Mouse (Mus musculus) left cerebral cortex, postnatal 14 days (tissue): ENCODE measurements around the gene Qpctl. TPM values are rescaled to one million over a fixed set of nuclear protein-coding genes. Genes with fewer than 3 reads are reported as not detected.

Experiments
- DNase-seq, 2 experiments: peaks; one replicate each; pipeline ENCODE4 v3.0.0; 2021 to 2022; ENCODE audit warnings: low spot score in 2 of 2, mixed read lengths in 1 of 2
- intact Hi-C: fragments of 180-260 bp; cut with DNase I; formaldehyde crosslinking; loops from one replicate; pipeline ENCODE4 v1.15.1; 2025
- microRNA-seq, 2 experiments: library from miRNA; unstranded; fragments of <30 nt; microRNA quantifications; one replicate each; pipeline ENCODE4 v1.2.0; 2022
- total RNA-seq, 2 experiments: library from RNA; stranded (reverse); gene quantifications; 2 replicates each; pipeline ENCODE4 v1.2.3; 2021

The Qpctl gene
- total RNA-seq, 2 experiments from 2014 or later: 19.6 to 21.9 TPM

- DNase-seq: no peak
- intact Hi-C loops: no loop called here
Observed at GRCm38 (mm10) chr7:19094826-19095750, 54.0 kb downstream of the Qpctl start.

- intact Hi-C loops: no loop called here
Observed at GRCm38 (mm10) chr7:19094471-19094825, 54.6 kb downstream of the Qpctl start, which contains the start of gene Six5. Gene Six5, plus strand, starts transcription at chr7:19094594.

GRCm38 (mm10) chr7:19093537-19094385 is 55.3 kb downstream of the Qpctl start:
- peak; percentile 86 to 94 for DNase-seq
- intact Hi-C loops: no loop called here

More at GRCm38 (mm10) chr7:19094471-19094825, 54.6 kb downstream of the Qpctl start, which contains the start of gene Six5:
- no peak for DNase-seq

- intact Hi-C loops: no loop called here
- DNase-seq: peak; percentile 75 to 82
Observed at GRCm38 (mm10) chr7:19093174-19093521, 55.9 kb downstream of the Qpctl start.

- no peak for DNase-seq
Observed at GRCm38 (mm10) chr7:19092381-19093173, 56.5 kb downstream of the Qpctl start.

GRCm38 (mm10) chr7:19091913-19092312 is 57.2 kb downstream of the Qpctl start:
- DNase-seq: no peak
- intact Hi-C loops: no loop called here

More at GRCm38 (mm10) chr7:19092381-19093173, 56.5 kb downstream of the Qpctl start:
- intact Hi-C loops: no loop called here

Small RNA genes lying within 50 kb of the gene (microRNA-seq; reads per million reads assigned to microRNA genes)
- 10,131 to 10,479 reads per million in 2 experiments for gene Mir330

Other genes starting within 250 kb of the Qpctl start
- gene Ccdc61, start 238.9 kb downstream of the Qpctl start, total RNA-seq: 10 to 100 TPM; 11.6 to 13.0 TPM
- gene Nova2, start 223.4 kb downstream of the Qpctl start, total RNA-seq: 100 to 1,000 TPM; 105 to 110 TPM
- gene Nanos2, start 161.9 kb downstream of the Qpctl start, total RNA-seq: under 1 TPM; 0.42 to 0.75 TPM
- 10 to 100 TPM; 39.9 to 42.2 TPM for gene Mypop, start 158.0 kb downstream of the Qpctl start, total RNA-seq
- 10 to 100 TPM; 42.5 to 45.2 TPM for gene Irf2bp1, start 145.2 kb downstream of the Qpctl start, total RNA-seq
- gene Foxa3, start 125.8 kb downstream of the Qpctl start, total RNA-seq: not detected
- gene Sympk, start 124.9 kb downstream of the Qpctl start, total RNA-seq: 100 to 1,000 TPM; 106 to 109 TPM
- under 1 TPM; 0.29 to 0.49 TPM for gene Rsph6a, start 94.6 kb downstream of the Qpctl start, total RNA-seq
- gene Dmwd, start 73.1 kb downstream of the Qpctl start, total RNA-seq: 100 to 1,000 TPM; 151 to 162 TPM
- 10 to 100 TPM; 34.3 to 36.7 TPM for gene Dmpk, start 65.4 kb downstream of the Qpctl start, total RNA-seq
- 1 to 10 TPM; 1.6 TPM for gene Six5, start 54.7 kb downstream of the Qpctl start, total RNA-seq
- under 1 TPM; 0.48 to 0.76 TPM for gene Gm4969, start 30.9 kb downstream of the Qpctl start, total RNA-seq
- gene Fbxo46, start 29.4 kb downstream of the Qpctl start, total RNA-seq: 10 to 100 TPM; 11.5 to 12.6 TPM
- gene Snrpd2, start 431 bp upstream of the Qpctl start, total RNA-seq: 10 to 100 TPM; 84.3 to 88.7 TPM
- gene Gipr, start 16.8 kb upstream of the Qpctl start, total RNA-seq: 1 to 10 TPM; 1.6 to 2.8 TPM
- gene Eml2, start 27.1 kb upstream of the Qpctl start, total RNA-seq: 100 to 1,000 TPM; 167 to 183 TPM
- 1 to 10 TPM; 5.2 to 5.5 TPM for gene Gpr4, start 63.2 kb upstream of the Qpctl start, total RNA-seq
- gene Opa3, start 79.0 kb upstream of the Qpctl start, total RNA-seq: 10 to 100 TPM; 40.0 to 43.9 TPM
- 10 to 100 TPM; 18.4 to 21.1 TPM for gene Vasp, start 122.5 kb upstream of the Qpctl start, total RNA-seq
- under 1 TPM in 1 of 2 experiments, not detected in 1; 0.40 TPM for gene Ppm1n, start 130.8 kb upstream of the Qpctl start, total RNA-seq
- gene Rtn2, start 133.3 kb upstream of the Qpctl start, total RNA-seq: 100 to 1,000 TPM; 115 to 123 TPM
- gene Fosb, start 160.8 kb upstream of the Qpctl start, total RNA-seq: 10 to 100 TPM in 1 of 2 experiments, 1 to 10 TPM in 1; 7.6 to 10.7 TPM
- 10 to 100 TPM; 42.7 to 44.0 TPM for gene Ercc1, start 195.5 kb upstream of the Qpctl start, total RNA-seq
- 10 to 100 TPM; 20.6 to 20.9 TPM for gene Cd3eap, start 210.2 kb upstream of the Qpctl start, total RNA-seq
- gene Ppp1r13l, start 210.5 kb upstream of the Qpctl start, total RNA-seq: 1 to 10 TPM; 6.0 to 6.7 TPM
- gene Ercc2, start 232.7 kb upstream of the Qpctl start, total RNA-seq: 10 to 100 TPM; 32.7 to 35.5 TPM